In genomic region chr19:47608513-47608912, GRCm38 (mm10) we compare ENCODE assay signal across 27 mouse cellular contexts. TPM values are rescaled to one million over a fixed set of nuclear protein-coding genes. Genes with fewer than 3 reads are reported as not detected.
DNase-seq lines count a peak whose midpoint lies in the region; ATAC-seq lines count a peak whose summit lies in the region.
"Had no signal": no experiment of that assay in that cellular context is flagged by ENCODE, and none has a peak within 500 bp of the region (broad histone marks: within the 10 kb centered on the region; RNA-seq: fewer than 3 reads in every experiment).

No protein-coding gene starts in this region.

- H3K27me3 ChIP-seq in forebrain, embryonic 14.5 days (replicated peaks; ENCODE audit: control insufficient read depth, insufficient read depth, low read length), result no peaks in the 10 kb centered on the region
- no peaks in the 10 kb centered on the region for H3K27me3 ChIP-seq in forebrain, embryonic 13.5 days
- H3K27me3 ChIP-seq: CH12.LX; forebrain, embryonic 12.5 days; hindbrain, embryonic 15.5 days; kidney, embryonic 15.5 days; limb, embryonic 13.5 days; megakaryocyte, embryonic 14.5 days; midbrain, embryonic 13.5 days; neural tube, embryonic 13.5 days had no signal

- 0 out of 2 replicates have a peak, but pooled peaks cover 4% of the 10 kb centered on the region for H3K36me3 ChIP-seq in forebrain, embryonic 14.5 days (ENCODE audit: control insufficient read depth, insufficient read depth, low read length)
- H3K36me3 ChIP-seq in forebrain, embryonic 13.5 days (ENCODE audit: poor library complexity, severe bottlenecking), result peaks cover 8% of the 10 kb centered on the region; the same call in 1 of the 2 replicates
- H3K36me3 ChIP-seq: hindbrain, embryonic 15.5 days had no signal

- H3K4me2 ChIP-seq in forebrain, embryonic 14.5 days (ENCODE audit: low read length), result no peak overlapping the region
- no peak overlapping the region for H3K4me2 ChIP-seq in forebrain, embryonic 13.5 days
- H3K4me2 ChIP-seq: forebrain, embryonic 12.5 days; hindbrain, embryonic 15.5 days; kidney, embryonic 15.5 days; limb, embryonic 13.5 days; liver, embryonic 11.5 days; midbrain, embryonic 13.5 days; neural tube, embryonic 13.5 days had no signal

- no peaks in the 10 kb centered on the region for H3K9me3 ChIP-seq in forebrain, embryonic 14.5 days (replicated peaks; ENCODE audit: control insufficient read depth, low read length)
- H3K9me3 ChIP-seq in forebrain, embryonic 13.5 days (replicated peaks), result no peaks in the 10 kb centered on the region
- H3K9me3 ChIP-seq: forebrain, embryonic 12.5 days; hindbrain, embryonic 10.5 days; hindbrain, embryonic 15.5 days; kidney, embryonic 15.5 days; limb, embryonic 13.5 days; megakaryocyte, embryonic 14.5 days; midbrain, embryonic 13.5 days; neural tube, embryonic 13.5 days had no signal

- no peak overlapping the region for H3K27ac ChIP-seq in forebrain, embryonic 14.5 days (ENCODE audit: low read depth, low read length)
- no peak overlapping the region for H3K27ac ChIP-seq in forebrain, embryonic 13.5 days
- H3K27ac ChIP-seq: forebrain, embryonic 12.5 days; gastrocnemius, adult 2 months; hindbrain, embryonic 10.5 days; hindbrain, embryonic 15.5 days; kidney, embryonic 15.5 days; left cerebral cortex, adult 2 months; limb, embryonic 13.5 days; midbrain, embryonic 13.5 days; neural tube, embryonic 13.5 days had no signal

- DNase-seq in forebrain, embryonic 14.5 days (ENCODE audit: low spot score), result peak; percentile 19
- peak; percentile 7 to 8 for DNase-seq in spleen, postnatal 36 days (ENCODE audit: low spot score in 2 of 2)
- DNase-seq in spleen, postnatal 14 days (ENCODE audit: low spot score in 2 of 2), result no peak
- no peak for DNase-seq in left cerebral cortex, adult 11 months (ENCODE audit: low spot score)
- DNase-seq in ovary, postnatal 14 days (ENCODE audit: low spot score), result no peak
- DNase-seq: adrenal gland, postnatal 25 days; cerebellum, adult 2 months; cerebellum, postnatal 25 days; gastrocnemius, adult 2 months; heart, postnatal 14 days; kidney, adult 11 months; lung, postnatal 14 days; thymus, postnatal 14 days had no signal

- H3K4me3 ChIP-seq in forebrain, embryonic 14.5 days (ENCODE audit: low read depth, low read length), result no peak overlapping the region
- H3K4me3 ChIP-seq in forebrain, embryonic 13.5 days, result no peak overlapping the region
- H3K4me3 ChIP-seq: forebrain, embryonic 12.5 days; gastrocnemius, adult 2 months; hindbrain, embryonic 10.5 days; hindbrain, embryonic 15.5 days; kidney, embryonic 15.5 days; left cerebral cortex, adult 2 months; limb, embryonic 13.5 days; megakaryocyte, embryonic 14.5 days; midbrain, embryonic 13.5 days; neural tube, embryonic 13.5 days had no signal

- no peak overlapping the region for H3K9ac ChIP-seq in forebrain, embryonic 14.5 days (ENCODE audit: low read length)
- H3K9ac ChIP-seq in forebrain, embryonic 13.5 days, result no peak overlapping the region
- H3K9ac ChIP-seq: forebrain, embryonic 12.5 days; hindbrain, embryonic 15.5 days; kidney, embryonic 15.5 days; limb, embryonic 13.5 days; midbrain, embryonic 13.5 days; neural tube, embryonic 13.5 days had no signal

- no peak for ATAC-seq in forebrain, embryonic 14.5 days
- ATAC-seq in forebrain, embryonic 13.5 days, result no peak
- peak; percentile 52; the same call in 1 of the 2 replicates for ATAC-seq in erythroid progenitor cell, adult 5-6 weeks (replicated peaks; ENCODE audit: low FRiP score, poor library complexity, severe bottlenecking)
- ATAC-seq: inflammation-experienced regulatory T-cells, adult 6 months; midbrain, embryonic 13.5 days had no signal

- 56% methylated on average over 3 of the region's 3 CpGs for WGBS in forebrain, embryonic 14.5 days
- 61% methylated on average over 3 of the region's 3 CpGs for WGBS in forebrain, embryonic 13.5 days

- H3K4me1 ChIP-seq in forebrain, embryonic 14.5 days (ENCODE audit: control insufficient read depth, insufficient read depth, low read length), result no peaks in the 10 kb centered on the region
- H3K4me1 ChIP-seq in forebrain, embryonic 13.5 days, result no peaks in the 10 kb centered on the region
- H3K4me1 ChIP-seq: forebrain, embryonic 12.5 days; hindbrain, embryonic 10.5 days; hindbrain, embryonic 15.5 days; kidney, embryonic 15.5 days; limb, embryonic 13.5 days; midbrain, embryonic 13.5 days; neural tube, embryonic 13.5 days had no signal

RNA-seq across cellular contexts. Expression of gene Slk, which starts 29.0 kb away (rescaled TPM):
- polyA plus RNA-seq in forebrain, embryonic 14.5 days (2014; fragmentation: Nextera tagmentation; extraction: Ambion mirVana), result 8.2 and 8.5 TPM in 2 replicates
- 7.8 and 9.1 TPM in 2 replicates for polyA plus RNA-seq in forebrain, embryonic 13.5 days (2015; fragmentation: Nextera tagmentation; extraction: Ambion mirVana)
- 134 and 154 TPM in 2 replicates for total RNA-seq in erythroid progenitor cell, adult 5-6 weeks (2015; ENCODE audit: low replicate concordance)
- total RNA-seq in erythroid progenitor cell, adult 5-6 weeks (2017; ENCODE audit: low replicate concordance), result 173 and 201 TPM in 2 replicates

Comparison
In these comparisons a context has a peak if more than half of its experiments do, and no peak if none do; other contexts are left out.
1. DNase-seq: peak in forebrain, embryonic 14.5 days (single experiment) and spleen, postnatal 36 days (2 of 2); none in spleen, postnatal 14 days (0 of 2), left cerebral cortex, adult 11 months (single experiment) and ovary, postnatal 14 days (single experiment).